Mouse (Mus musculus): ENCODE results near the gene Tppp2. TPM values are rescaled to one million over a fixed set of nuclear protein-coding genes. Genes with fewer than 3 reads are reported as not detected.

Gene Tppp2
- total RNA-seq, 2 experiments from 2014 or later: not detected

GRCm38 (mm10) chr14:51960316-51960715 lies 42.1 kb downstream of the Tppp2 start:
- DNase-seq: no peak

GRCm38 (mm10) chr14:51967400-51967799 lies 49.2 kb downstream of the Tppp2 start:
- DNase-seq: no peak

Other genes with a start within 250 kb of the Tppp2 start
- not detected for gene Gm17079, start 223.0 kb upstream of the Tppp2 start, total RNA-seq (2021)
- gene Gm5800, start 201.2 kb upstream of the Tppp2 start, total RNA-seq (2021): not detected
- gene Ang4, start 144.8 kb upstream of the Tppp2 start, total RNA-seq (2021): not detected
- gene AY358078, start 118.4 kb upstream of the Tppp2 start, total RNA-seq (2021): not detected
- not detected for gene Ear6, start 64.7 kb upstream of the Tppp2 start, total RNA-seq (2021)
- 10 to 100 TPM; 24.3 to 26.3 TPM for gene Mettl17, start 33.6 kb upstream of the Tppp2 start, total RNA-seq (2021)
- under 1 TPM in 1 of 2 experiments, not detected in 1; 0.26 TPM for gene Slc39a2, start 25.5 kb upstream of the Tppp2 start, total RNA-seq (2021)
- 1,000 to 10,000 TPM; 1,486 to 1,502 TPM for gene Ndrg2, start 4.3 kb upstream of the Tppp2 start, total RNA-seq (2021)
- not detected for gene Rnase13, start 4.3 kb downstream of the Tppp2 start, total RNA-seq (2021)
- gene Arhgef40, start 66.3 kb downstream of the Tppp2 start, total RNA-seq (2021): 10 to 100 TPM; 24.1 to 25.2 TPM
- 1 to 10 TPM; 2.9 to 3.2 TPM for gene Tmem253, start 97.2 kb downstream of the Tppp2 start, total RNA-seq (2021)
- gene Zfp219, start 102.3 kb downstream of the Tppp2 start, total RNA-seq (2021): 10 to 100 TPM; 22.3 to 23.4 TPM
- not detected for gene Olfr221, start 124.0 kb downstream of the Tppp2 start, total RNA-seq (2021)
- gene Hnrnpc, start 185.6 kb downstream of the Tppp2 start, total RNA-seq (2021): 100 to 1,000 TPM; 139 to 142 TPM
- 1 to 10 TPM in 1 of 2 experiments, under 1 TPM in 1; 0.30 to 1.0 TPM for gene Rpgrip1, start 192.3 kb downstream of the Tppp2 start, total RNA-seq (2021)